Mouse (Mus musculus) cortical plate, adult 2 months (tissue): ENCODE measurements at regions not wholly inside any gene's neighbourhood (a gene's known extent, or its start where the extent isn't known, plus 50 kb on each side); places are given as distances from the start of the nearest gene placed in this dataset.

Experiments used
- CTCF ChIP-seq: fragments of 200-500 bp; IDR thresholded peaks from 2 replicates; pipeline ENCODE4 v1.5.1; 2011; ENCODE audit warnings: mild to moderate bottlenecking, control low read depth, low read length; ENCODE audit not compliant: insufficient read depth; ENCODE audit errors: extremely low read depth
- POLR2A ChIP-seq: fragments of 200-500 bp; IDR thresholded peaks from 2 replicates; pipeline ENCODE4 v1.6.1; 2011; ENCODE audit warnings: mild to moderate bottlenecking, low read length, control low read depth; ENCODE audit not compliant: insufficient read depth; ENCODE audit errors: extremely low read depth

DNA sequence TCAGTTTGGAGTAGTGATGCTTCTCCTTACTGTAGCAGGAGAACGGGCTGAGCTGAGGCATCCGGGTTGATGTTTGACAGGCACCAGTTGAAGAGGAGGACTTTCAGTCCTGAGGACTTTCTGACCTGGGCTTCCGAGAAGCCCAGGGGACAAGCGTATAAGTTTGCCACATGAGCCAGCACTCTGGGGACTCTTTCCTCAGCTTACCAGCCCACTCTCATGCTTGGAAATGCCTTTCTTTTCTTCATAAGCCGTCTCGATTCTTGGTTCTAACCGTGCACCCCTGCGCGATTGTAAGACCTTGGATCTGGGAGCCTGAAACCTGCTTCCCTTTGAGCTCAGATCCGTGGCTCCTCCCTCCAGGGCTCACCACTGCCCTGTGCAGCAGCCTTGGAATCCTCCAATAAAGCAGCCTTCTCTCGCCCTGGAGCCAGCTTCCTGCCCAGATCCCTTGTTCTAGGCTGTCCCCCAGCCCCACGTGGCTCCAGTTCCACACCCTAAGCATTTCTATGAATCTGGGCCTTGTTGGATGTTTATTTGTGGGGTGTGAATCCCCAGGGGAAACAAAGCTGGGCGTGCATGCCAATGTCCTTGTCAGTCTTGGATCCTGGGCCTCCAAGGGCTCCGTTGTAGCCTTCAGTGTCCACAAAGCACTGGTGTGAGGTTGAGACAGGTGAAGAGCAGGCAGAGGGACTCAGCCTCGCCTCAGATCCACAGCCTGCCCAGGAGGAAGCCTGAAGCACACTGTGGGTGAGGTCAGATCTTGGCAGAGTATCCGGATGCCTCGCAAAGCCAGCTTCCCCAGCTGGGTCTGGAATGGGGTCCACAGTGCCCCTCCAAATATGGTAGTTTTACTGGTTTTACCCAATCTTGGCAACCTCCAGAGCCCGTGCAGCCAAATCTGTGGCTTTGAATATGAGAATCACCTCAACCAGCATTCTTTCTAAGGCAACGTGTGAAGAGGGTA lies 163.7 kb downstream of the Ly86 start:
- TF ChIP-seq CTCF (no peak), POLR2A (no peak)
